Mouse (Mus musculus) megakaryocyte, embryonic 14.5 days (primary cell): ENCODE results near the gene Pramef20. TPM values are rescaled to one million over a fixed set of nuclear protein-coding genes. Genes with fewer than 3 reads are reported as not detected.
"Not testable (repeated sequence)": the region's sequence is repeated elsewhere in the genome, so short reads cannot be mapped to it uniquely, and the experiment has no call there.

Experiments used
- H3K27me3 ChIP-seq: replicated peaks from 2 replicates; pipeline ENCODE3; 2012; ENCODE audit warnings: inconsistent platforms
- H3K36me3 ChIP-seq: replicated peaks from 2 replicates; pipeline ENCODE3; 2012; ENCODE audit warnings: low read length, inconsistent platforms, mixed read lengths
- H3K4me1 ChIP-seq: 2 replicates; pipeline ENCODE4 v1.6.1; 2012; ENCODE audit warnings: inconsistent platforms
- H3K4me3 ChIP-seq: replicated peaks from 2 replicates; pipeline ENCODE3; 2012; ENCODE audit warnings: moderate library complexity, mild to moderate bottlenecking, inconsistent platforms
- H3K9me3 ChIP-seq: 2 replicates; pipeline ENCODE4 v1.6.1; 2012; ENCODE audit warnings: inconsistent platforms
- FLI1 ChIP-seq: IDR thresholded peaks from 2 replicates; pipeline ENCODE4 v1.6.1; 2012; ENCODE audit warnings: low read length, inconsistent platforms, mixed read lengths
- GATA1 ChIP-seq: IDR thresholded peaks from 3 replicates; pipeline ENCODE4 v1.6.1; 2012; ENCODE audit warnings: mixed read lengths, low read length, inconsistent platforms, borderline replicate concordance
- polyA plus RNA-seq: library from polyadenylated mRNA; stranded (reverse); fragments of >175 nt; gene quantifications from 2 replicates; pipeline ENCODE4 v1.2.3, GENCODE M21; 2012; ENCODE audit warnings: low replicate concordance; ENCODE audit not compliant: insufficient read depth

Pramef20 gene
- polyA plus RNA-seq, result not detected in 2 replicates

DNA sequence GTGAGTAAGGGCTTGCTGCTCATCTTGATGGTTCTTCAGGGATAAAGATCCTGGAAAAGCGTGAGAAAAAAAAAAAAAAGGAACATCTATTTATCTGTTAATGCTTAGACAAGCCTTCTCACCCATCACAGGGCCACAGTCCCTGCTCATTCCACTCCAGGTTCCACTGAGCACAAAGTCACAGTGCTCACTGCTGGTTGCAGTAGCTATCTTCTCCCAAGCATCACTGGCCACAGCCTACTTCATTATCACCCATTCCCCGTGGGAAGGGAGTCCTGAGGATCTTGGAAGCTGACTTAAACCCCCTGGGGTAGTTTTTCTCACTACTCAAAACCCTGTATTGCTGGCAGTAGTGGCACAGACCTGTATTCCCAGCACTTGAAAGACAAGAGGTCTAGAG is at the start of gene Pramef20:
TSS of gene Pramef20 (minus strand) at position 23 of the 400 bp plus-strand sequence.
- Histone ChIP-seq H3K36me3 (no peaks in the 10 kb centered on the region), H3K9me3 (peaks cover 34% of the 10 kb centered on the region), H3K27me3 (no peaks in the 10 kb centered on the region), H3K4me1 (no peaks in the 10 kb centered on the region), H3K4me3 (no peak within 1 kb of the TSS)
- no peak for TF ChIP-seq GATA1
- no peak for TF ChIP-seq FLI1

DNA sequence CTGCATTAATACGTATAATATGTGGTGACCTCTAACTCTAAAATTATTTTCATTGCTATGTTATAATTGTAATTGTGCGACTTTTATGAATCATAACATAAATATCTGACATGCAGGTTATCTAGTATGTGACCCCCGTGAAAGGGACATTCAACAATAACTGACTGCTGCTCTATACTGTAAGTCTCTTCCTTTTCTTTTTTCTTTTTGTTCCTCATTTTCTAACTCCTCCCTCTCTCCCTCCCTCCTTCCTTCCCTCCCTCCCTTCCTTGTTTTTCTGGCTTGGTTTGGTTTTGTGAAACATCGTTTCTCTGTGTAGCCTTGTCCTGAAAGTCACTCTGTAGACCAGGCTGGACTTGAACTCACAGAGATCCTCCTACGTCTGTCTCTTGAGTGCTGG is 46.9 kb upstream of the Pramef20 start:
- Histone ChIP-seq H3K4me3 (no peak overlapping the region), H3K27me3 (no peaks in the 10 kb centered on the region), H3K36me3 (no peaks in the 10 kb centered on the region), H3K9me3 (0 out of 2 replicates have a peak, but pooled peaks cover 2% of the 10 kb centered on the region), H3K4me1 (no peaks in the 10 kb centered on the region)
- TF ChIP-seq FLI1, result no peak
- TF ChIP-seq GATA1, result no peak

DNA sequence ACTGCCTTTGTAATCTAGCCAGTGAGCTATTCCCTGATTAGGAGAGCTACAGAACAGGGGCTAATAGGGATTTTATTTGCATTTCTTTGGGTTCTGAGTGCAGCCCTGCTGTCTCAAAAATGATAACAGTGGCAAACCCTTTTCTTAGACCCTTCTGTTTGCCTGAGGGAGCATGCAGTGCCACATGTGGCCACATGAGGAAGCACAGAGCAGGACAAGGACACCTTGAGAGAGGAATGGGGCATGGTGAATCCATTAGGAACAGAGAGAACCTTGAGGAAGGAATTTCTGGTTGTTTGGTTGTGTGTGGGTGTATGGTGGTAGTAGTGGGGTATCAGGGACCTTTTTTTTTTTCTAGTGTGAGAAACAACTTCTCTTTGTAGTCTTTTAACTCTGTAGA is 42.9 kb upstream of the Pramef20 start:
- Histone ChIP-seq H3K27me3 (no peaks in the 10 kb centered on the region), H3K9me3 (peaks cover 8% of the 10 kb centered on the region; the same call in 1 of the 2 replicates), H3K36me3 (no peaks in the 10 kb centered on the region), H3K4me1 (no peaks in the 10 kb centered on the region), H3K4me3 (no peak overlapping the region)
- TF ChIP-seq GATA1 (no peak), FLI1 (no peak)

DNA sequence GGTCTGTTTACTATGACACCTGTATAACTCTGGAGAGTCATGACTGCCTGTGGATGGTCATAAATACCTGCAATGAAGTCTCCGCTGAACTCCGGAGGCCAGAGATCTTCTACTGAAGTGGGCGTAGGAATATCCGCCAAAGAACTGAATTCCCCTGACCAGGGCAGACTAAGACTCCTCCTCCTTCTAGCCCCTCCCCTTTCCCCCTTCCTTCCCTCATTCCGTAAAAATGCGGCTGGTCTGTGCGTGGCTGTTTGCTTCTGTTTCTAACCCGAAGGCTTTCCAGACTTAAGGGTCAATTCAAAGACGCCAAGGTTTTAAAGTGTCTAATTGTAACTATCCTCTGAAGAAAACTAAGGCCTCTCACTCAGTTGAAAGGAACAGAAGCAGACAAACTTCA is 30.6 kb upstream of the Pramef20 start, which contains the start of gene Pramef12:
TSS of gene Pramef12 (minus strand) at position 175 of the 400 bp plus-strand sequence.
- no peak for TF ChIP-seq GATA1
- no peak for TF ChIP-seq FLI1
- Histone ChIP-seq H3K4me1 (no peaks in the 10 kb centered on the region), H3K4me3 (no peak within 1 kb of the TSS), H3K36me3 (no peaks in the 10 kb centered on the region), H3K27me3 (peaks cover 4% of the 10 kb centered on the region), H3K9me3 (peaks cover 3% of the 10 kb centered on the region; the same call in 1 of the 2 replicates)

DNA sequence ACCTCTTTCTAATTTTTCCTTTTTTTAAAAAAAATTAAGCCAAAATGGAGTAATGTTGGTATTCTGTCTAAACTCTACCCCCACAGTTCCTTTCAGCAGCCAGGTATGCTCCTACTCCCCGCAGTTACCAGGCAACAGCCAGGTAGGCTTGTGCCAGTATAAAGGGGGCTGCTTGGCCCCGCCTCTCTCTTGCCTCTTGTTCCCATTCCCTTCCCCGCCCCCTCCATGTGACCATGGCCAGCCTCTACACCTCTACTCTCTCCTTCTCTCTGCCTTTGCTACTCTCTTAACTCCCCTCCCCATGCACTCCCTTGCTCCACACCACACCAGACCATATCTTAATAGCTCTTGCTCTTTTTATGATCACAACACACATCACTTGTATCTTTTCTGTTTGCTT is 28.5 kb upstream of the Pramef20 start:
- H3K27me3 ChIP-seq, result peaks cover 4% of the 10 kb centered on the region
- H3K9me3 ChIP-seq, result peaks cover 3% of the 10 kb centered on the region; the same call in 1 of the 2 replicates
- H3K36me3 ChIP-seq, result no peaks in the 10 kb centered on the region
- TF ChIP-seq FLI1 (no peak), GATA1 (no peak)
- H3K4me1 ChIP-seq, result no peaks in the 10 kb centered on the region
- no peak overlapping the region for H3K4me3 ChIP-seq

DNA sequence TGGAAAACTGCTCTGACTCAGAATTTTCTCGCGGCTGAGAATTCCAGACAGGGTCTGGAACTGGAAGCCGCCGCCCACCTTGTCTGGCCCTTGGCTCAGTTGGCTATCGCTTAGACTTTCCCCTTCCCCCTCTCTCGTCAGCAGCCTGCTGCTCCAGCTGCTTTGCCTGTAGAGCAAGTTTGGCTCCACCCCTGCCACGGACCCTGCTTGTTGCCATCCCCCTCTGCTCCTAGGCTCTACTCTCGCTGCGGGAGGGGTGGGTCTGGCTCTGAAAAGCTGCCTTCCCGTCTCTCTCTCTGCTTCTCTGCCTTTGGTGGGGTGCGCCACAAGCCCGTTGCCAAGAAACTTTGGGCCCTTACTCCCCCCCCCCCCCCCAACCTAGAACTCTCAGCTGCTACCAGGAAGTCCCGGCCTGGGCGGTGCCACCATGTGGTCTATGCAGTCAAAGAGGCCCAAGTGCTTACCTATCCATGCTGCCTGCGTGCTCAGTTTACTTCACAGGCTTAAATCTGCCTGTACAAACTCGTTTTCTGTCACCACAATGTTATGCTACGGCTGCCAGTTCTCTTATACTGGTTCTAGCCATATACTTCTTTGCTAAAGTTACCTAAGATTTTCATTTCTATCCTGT is 26.8 kb upstream of the Pramef20 start:
- Histone ChIP-seq H3K27me3 (peaks cover 4% of the 10 kb centered on the region), H3K4me3 (peak overlapping the region; percentile 71), H3K4me1 (no peaks in the 10 kb centered on the region), H3K36me3 (no peaks in the 10 kb centered on the region), H3K9me3 (no peaks in the 10 kb centered on the region)
- TF ChIP-seq FLI1 (no peak), GATA1 (no peak)

DNA sequence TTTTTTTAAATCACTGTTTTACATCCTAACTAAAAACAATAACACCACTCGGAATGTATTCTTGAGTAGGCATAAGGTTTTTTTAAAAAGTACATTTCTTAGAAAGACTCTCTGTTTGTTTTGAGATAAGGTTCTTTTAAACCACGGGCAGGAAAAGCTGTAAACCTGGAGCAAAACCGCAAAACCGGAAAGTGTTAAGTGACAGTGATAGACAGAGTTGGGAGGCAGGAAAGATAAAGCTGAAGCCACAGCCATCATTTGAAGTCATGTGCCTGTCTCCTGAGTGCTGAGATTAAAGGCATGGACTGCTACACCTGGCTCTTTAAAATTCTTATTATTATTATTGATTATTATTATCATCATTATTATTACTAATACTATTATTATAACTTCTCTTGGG is 25.0 kb upstream of the Pramef20 start:
- Histone ChIP-seq H3K4me3 (no peak overlapping the region), H3K9me3 (no peaks in the 10 kb centered on the region), H3K4me1 (no peaks in the 10 kb centered on the region), H3K27me3 (peaks cover 4% of the 10 kb centered on the region), H3K36me3 (no peaks in the 10 kb centered on the region)
- TF ChIP-seq FLI1, result no peak

DNA sequence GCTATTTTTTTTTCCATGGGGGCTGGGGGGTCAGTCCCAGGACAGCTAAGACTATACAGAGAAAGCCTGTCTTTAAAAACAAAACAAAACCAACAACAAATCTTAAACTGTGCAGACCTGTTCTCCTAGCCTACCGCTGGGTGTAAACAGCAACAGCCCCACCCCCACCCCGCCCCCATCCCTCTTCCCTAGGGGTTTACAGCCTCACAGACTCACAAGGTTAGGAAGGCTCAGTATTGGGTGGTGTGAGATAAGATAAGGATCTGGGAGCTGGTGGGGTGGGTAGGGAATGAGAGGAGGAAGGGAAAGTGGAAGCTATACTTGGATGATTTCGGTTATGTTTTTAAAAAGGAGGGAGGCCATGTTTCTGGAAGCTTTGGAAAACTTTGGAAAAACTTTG is 18.6 kb upstream of the Pramef20 start:
- Histone ChIP-seq H3K9me3 (peaks cover 11% of the 10 kb centered on the region; the same call in 1 of the 2 replicates), H3K36me3 (no peaks in the 10 kb centered on the region), H3K4me1 (no peaks in the 10 kb centered on the region), H3K27me3 (no peaks in the 10 kb centered on the region), H3K4me3 (no peak overlapping the region)
- TF ChIP-seq GATA1, result no peak
- no peak for TF ChIP-seq FLI1

DNA sequence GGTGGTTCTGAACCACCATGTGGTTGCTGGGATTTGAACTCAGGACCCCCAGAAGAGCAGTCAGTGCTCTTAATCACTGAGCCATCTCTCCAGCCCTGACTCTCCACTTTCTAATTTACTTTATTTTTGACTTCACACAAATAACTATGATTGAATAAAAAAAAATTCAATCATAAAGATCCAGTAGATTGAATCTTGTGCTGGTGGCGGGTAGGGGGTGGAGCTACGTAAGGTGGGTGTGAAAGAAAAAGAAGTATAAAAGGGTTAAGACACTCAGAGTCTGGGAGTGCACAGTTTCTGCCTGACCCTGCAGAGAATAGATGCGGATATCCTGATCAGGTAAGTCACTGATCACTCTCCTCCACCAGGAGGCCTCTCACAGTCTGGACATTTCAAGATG is 20.1 kb downstream of the Pramef20 start, which contains the start of gene Gm13119:
TSS of gene Gm13119 (plus strand) at position 301 of the 400 bp plus-strand sequence.
- H3K27me3 ChIP-seq, H3K4me3 ChIP-seq, H3K4me1 ChIP-seq, H3K36me3 ChIP-seq: not testable (repeated sequence)
- peaks cover 15% of the 10 kb centered on the region for H3K9me3 ChIP-seq

DNA sequence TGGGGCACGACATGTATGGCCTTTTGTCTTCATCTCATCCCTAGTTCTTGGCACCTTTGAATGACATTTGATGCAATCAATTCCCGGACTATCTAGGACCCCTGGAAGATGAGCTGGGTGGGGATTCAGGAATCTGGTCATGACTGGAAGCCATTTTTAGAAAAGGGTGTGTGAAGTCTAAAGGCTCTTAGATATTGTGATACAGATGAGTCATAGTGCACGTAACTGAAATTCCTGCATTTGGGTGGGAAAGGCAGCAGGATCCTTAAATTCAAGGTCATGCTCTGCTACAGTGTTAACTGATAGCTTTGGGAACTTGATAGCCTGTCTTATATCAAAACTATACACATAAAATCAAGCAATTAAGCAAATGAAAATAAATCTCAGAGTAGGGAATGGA is 41.9 kb downstream of the Pramef20 start:
- not testable (repeated sequence) for H3K27me3 ChIP-seq, H3K9me3 ChIP-seq, H3K4me3 ChIP-seq, H3K36me3 ChIP-seq, H3K4me1 ChIP-seq

DNA sequence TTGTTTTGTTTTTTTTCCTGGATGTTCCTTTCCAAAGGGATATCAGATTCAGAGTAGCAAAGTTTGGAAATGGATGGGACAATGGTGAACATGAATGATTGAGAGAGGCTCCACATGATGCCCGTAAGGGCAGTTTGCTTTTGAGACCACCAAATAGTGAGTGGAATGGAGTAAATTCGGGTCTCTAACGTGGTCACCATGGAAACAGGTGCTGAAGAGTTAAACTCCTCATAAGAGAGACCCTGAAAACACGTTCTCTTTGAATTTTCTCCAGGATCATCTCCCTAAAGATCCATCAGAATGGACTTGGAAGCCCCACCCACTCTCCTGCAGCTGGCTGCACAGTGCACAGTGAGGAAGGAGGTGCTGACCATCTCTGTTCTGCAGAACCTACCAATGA is 47.8 kb downstream of the Pramef20 start, which contains the start of gene Gm13128:
TSS of gene Gm13128 (plus strand) at position 301 of the 400 bp plus-strand sequence.
- not testable (repeated sequence) for H3K4me3 ChIP-seq, H3K27me3 ChIP-seq, H3K4me1 ChIP-seq, H3K36me3 ChIP-seq, H3K9me3 ChIP-seq

Other genes starting within 250 kb of the Pramef20 start
- gene Oog3, start 215.3 kb downstream of the Pramef20 start, polyA plus RNA-seq, result not detected in 2 replicates
- gene Oog2, start 187.2 kb downstream of the Pramef20 start, polyA plus RNA-seq, result not detected in 2 replicates
- not detected in 2 replicates for gene C87977, start 164.6 kb downstream of the Pramef20 start, polyA plus RNA-seq
- gene Pramel5, start 97.4 kb downstream of the Pramef20 start, polyA plus RNA-seq, result not detected in 2 replicates
- not detected in 2 replicates for gene Gm13128, start 47.7 kb downstream of the Pramef20 start, polyA plus RNA-seq
- gene Gm13119, start 20.0 kb downstream of the Pramef20 start, polyA plus RNA-seq, result not detected in 2 replicates
- gene Pramef12, start 30.5 kb upstream of the Pramef20 start, polyA plus RNA-seq, result not detected in 2 replicates
- not detected in 2 replicates for gene 1700012P22Rik, start 60.8 kb upstream of the Pramef20 start, polyA plus RNA-seq
- not detected in 2 replicates for gene Gm9944, start 75.4 kb upstream of the Pramef20 start, polyA plus RNA-seq
- gene Aadacl3, start 85.8 kb upstream of the Pramef20 start, polyA plus RNA-seq, result not detected in 2 replicates
- not detected in 2 replicates for gene 9430007A20Rik, start 141.9 kb upstream of the Pramef20 start, polyA plus RNA-seq
- gene Gm13124, start 187.2 kb upstream of the Pramef20 start, polyA plus RNA-seq, result not detected in 2 replicates
- gene Aadacl4, start 235.8 kb upstream of the Pramef20 start, polyA plus RNA-seq, result not detected in 2 replicates